Mouse (Mus musculus) right cerebral cortex, adult 2 months (tissue): ENCODE results near the gene Arid5b.

ENCODE experiments used
- DNase-seq, 2 experiments: peaks; one replicate each; pipeline ENCODE4 v3.0.0; 2021 to 2022; ENCODE audit warnings: low spot score in 2 of 2

Arid5b gene

DNA sequence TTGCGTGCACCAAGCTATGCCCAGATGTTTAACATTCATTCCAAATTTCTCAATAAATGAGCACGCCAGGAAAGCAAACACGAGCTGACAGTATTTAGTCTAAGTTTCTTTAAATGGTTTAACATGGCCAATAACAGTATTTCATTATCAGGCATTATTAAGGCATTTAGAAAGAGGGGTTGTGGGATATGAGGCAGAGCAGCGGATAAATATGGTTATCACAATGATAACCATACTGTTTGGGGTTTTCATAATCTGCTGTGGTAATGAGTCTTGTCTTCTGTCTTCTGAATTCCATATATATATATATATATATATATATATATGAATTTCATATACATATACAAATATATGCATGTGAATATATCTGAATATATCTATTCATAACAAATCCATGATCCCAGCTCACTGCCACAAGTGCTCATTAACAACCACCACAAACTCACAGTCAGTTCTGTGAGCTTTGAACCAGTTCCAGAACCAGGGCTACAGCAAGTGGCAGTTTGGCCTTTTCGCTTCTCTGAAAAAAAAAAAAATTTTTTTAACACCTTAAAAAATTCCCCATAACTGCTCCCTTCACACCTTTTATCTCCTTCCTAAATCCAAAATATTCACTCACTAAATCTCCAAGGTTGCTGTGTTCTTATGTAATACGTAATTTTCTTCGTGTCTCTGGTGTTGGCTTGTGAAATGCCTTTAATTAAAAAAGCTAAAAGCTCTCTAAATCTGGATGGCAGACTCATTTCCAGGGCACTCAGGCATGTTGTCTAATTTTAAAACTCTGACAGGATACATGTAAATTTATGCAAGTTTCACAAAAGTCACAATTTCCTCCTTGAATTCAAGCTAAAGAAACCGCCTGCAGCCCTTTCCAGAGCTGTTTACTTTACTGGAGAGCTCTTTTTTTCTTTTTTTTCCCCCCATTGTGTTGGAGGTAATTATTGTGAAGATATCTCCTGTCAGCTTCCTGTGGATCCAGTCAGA is 113.5 kb downstream of the Arid5b start:
- DNase-seq = no peak

DNA sequence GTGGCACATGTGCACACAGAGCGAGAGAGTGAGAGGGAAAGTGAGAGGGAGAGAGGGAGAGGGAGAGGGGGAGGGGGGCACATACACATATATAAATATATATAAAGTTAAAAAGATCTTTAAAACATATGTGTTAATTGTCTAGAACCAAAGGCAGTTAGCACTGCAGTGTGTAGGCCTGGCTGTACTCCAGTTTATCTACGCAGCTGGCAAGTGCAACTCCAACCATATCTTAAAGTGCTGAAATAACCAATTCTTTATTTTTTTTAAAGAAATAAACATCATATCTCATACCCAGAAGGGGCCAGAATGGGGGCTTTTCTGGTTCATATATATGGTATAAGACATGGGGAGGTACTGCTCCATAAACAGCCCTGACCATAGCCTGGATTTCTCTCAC is 114.4 kb downstream of the Arid5b start:
- no peak for DNase-seq

DNA sequence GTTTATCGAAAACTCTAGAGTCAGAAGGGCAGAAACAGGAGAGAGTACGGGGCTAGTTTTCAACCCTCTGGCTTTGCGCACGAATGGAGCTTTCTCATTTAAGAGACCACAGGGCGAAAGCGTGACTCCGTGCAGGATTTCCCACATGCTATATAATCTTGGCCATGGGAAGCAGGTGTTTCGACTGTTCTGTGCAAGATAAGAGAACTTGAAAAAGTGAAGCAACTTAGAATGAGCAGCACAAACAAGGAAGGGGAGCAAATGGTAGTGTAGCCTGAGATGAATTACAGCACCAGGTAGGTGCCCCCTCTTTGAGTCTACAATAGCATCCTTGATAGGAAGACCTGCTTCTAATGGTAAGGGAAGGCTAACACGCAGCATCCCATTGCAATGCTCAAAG is 118.8 kb downstream of the Arid5b start:
- no peak for DNase-seq

DNA sequence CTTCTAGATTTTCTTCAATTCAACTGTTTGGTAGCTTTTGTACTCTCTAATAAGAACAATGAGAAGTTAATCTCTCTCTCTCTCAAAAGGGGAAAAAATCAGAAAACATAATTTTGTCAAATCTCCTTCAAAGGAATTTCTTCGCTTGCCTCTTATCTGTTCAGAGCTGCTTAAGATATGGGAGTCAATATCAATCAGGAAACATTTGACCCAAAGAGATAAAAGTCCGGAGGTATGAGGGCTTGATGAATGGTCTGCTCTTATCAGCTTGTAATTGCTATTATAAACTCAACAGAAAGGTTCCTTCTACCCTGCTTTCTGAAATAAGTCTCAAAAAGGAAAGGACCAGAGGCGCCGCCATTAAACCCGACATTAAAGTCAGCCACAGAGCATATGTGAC is 120.0 kb downstream of the Arid5b start:
- DNase-seq = no peak

DNA sequence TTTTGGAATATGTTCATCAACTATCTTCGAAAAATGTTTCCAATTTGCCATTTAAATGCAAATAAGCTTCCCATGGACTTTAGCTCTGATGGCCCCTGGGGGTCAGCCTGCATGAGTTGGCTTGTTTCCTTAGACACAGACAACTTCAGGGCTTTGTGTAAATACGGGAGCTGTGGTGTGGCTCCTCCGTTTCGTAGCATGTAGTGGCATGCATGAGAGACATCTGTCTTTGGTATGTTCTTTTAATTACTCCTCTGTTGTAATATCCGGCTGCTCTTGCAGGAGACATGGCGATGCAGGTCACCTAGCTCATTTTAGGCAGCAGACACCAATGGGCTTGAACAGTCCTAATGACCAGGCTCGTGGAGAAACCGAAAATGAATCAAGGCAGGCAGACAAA is 121.0 kb downstream of the Arid5b start:
- no peak for DNase-seq

DNA sequence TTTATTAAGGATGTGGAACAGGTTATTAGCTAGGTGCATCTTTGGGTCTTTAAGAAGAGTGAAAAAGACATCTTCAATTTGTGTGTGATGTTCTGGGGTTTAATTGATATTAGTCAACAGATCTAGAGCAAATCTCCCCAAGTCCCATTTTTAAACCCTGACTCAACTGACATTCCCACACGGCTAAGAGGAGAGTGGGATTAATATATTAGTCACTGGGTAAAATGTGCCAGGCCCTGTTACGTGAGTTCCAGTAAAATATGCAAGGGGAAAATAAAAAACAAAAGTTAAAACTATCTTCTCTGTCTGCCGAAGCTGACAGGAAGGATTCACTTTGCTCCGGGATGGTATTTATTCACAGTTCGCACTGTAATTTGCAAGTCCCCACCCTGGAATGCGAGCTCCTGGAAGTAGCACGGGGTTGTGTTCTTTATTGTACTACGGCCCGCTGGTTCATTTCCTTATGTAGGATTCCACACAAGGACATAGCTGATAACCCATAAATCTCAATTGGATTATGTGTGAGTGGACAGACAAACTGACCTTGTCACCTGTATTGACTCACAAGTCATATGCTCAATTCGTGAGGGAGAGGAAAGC is 121.8 kb downstream of the Arid5b start:
- DNase-seq = no peak

DNA sequence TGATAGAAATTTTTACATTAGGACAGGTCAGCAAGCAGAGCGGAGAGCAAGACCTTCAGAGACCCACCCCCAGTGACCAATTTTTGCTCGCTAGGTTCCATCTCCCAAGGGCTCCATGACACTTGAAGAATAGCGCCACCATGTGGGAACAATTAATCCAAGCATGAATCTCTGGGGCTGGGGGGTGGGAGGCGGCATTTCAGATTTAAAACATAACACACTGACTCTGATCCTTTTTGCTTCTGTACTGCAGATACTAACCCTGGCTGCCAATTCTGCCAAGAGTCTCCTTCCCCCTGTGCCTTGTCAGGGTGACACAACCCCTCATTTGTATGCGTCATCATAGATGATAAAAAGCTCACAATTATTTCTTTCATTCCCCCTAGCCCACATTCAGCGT is 122.4 kb downstream of the Arid5b start:
- no peak for DNase-seq

DNA sequence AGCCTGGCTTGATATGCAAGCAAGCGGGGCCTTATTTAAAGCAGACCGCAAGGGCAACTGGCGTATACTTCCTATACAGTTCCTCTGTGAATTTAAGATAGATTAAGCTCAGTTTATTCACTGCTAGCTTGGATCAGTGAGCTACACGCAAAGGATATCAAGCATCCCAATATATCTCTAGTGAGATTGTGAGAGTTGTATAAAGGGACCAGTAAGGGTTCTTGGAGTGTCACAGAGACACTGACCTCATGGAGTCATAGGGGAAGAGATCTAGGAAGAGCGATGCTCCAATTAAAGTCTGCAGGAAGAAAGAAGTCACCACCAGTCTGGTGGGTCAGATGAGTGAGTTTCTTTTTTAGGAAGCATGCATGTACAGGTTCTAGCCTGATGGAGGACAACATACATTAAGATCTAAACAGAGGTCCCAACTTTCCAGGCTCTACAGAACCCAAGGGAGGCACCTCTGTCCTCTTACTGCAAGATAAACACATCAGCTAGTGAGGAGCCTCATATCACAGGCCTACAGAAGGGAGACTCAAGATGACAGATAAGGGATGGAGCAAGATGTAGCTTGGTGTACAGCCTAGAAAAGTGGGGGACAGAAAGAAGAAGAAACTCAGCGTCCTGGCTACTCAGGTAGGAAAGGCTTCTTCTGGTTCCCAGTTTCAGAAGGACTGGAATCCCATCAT is 123.0 kb downstream of the Arid5b start:
- no peak for DNase-seq

DNA sequence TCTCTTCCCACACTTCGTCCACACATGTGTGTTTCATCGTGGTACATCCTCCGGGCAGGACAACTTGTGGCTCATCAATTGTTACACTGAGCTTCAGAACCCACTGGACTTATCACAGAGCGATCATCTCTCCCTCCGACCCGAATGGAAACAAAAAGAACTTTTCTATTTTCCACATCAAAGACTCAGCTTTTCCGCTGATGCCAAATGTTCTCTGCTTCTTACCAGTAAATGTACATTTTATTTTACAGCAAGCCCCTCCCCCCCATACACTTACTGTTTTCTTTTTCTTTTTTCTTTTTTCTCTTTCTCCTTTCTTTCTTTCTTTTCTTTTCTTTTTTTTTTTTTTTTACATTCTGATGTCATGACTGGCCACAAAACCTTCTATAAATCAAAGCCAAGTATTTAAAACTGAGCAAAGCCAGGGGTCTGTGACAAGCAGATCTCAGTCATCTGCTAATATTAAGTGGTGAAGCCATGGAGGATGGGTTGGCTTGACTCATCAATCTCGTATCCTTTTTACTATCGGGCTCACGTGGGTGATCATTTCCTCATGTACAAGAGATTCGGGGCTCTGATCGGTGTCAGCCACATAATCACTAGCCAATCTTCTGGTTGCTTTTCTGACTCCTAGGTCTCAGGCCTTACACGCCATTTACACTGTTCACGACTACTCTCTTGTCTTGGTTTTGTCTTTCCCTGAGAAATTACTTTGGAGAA is 124.3 kb downstream of the Arid5b start:
- no peak for DNase-seq

DNA sequence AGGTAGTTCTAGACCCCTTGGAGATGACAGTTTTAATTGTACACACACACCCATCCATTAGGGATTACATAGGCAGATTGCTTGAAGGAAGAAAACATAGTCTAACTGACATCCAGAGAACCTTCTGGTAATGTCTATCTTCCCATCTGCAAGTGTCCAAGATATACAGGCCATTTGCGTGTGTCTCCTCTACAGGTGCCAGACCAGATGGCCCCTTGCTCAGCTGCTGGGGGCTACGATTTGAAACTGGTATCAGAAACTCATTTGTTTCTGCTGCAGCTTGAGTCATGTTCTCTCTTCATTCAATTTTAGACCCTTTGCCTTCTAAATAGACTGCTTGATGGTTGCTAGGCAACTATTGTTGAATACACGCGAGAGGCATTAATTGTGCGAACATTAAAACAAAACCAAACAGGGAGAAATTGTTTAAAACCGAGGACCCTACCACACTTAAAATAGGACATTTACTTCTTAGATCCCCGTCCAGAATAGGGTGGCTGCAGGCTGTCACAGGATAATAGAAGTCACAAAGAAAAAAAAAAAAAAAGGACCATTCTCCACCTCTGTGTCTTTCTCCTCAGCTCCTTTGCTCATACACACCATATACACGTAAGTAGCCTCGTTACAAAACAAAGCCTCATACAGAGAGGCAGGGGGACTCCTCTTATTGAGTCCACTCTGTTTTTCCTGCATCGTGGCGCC is 125.0 kb downstream of the Arid5b start:
- DNase-seq = no peak

DNA sequence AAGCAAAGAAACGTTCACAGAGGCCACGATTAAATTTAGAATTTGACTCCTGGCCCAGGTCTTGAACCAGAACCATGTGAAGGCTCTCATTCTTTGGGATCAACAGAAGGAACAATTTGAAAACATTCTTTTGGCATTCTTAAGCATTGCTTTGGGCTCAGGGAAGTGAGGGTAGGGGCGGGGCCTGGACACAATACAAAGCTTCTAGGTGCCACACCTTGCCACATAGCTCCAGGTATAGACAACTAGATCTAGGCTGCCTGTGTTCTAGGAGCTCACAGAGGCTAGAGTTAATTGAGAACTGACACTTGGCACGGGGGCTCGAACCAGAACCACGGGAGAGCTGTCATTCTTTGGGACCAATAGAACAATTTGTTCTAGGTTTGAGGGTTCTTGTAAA is 130.0 kb downstream of the Arid5b start:
- no peak for DNase-seq

DNA sequence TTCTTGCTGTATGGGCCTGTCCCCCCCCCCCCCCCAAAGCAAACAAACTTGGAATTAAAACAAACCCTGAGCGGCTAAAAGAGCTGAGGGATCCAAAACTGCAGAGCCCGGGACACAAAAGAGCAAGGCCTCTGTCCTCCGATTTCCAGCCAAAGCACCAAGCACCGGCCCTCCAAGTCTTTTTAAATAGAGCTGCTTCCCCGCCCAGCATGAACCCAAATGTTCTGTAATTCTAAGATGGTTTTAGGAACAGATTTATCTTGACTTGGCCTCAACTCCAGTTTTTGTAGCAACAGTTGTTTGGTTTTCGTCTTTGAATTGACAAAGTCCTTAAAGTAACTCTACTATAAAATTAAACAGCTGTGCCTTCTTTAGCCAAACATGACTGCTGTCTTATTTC is 130.8 kb downstream of the Arid5b start:
- DNase-seq = no peak

DNA sequence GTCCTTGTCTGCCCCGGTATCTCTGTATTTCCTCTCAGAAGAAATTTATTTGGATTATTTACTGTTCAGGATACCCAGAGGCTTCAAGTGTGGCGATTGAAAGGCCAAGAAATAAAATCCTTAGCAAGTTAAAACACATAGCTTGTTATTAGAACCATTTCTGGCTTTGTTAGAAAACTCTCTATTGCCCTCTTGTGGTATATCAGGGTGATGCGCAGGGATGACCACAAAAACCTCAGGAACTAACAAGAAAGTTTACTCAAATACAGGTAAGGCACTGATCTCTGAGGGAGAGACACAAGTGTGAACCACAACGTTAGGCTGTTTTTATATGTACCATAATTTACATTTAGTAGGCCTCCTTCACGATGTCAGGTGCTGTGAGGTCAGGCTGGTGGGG is 131.7 kb downstream of the Arid5b start:
- DNase-seq = peak; percentile 71 to 73

DNA sequence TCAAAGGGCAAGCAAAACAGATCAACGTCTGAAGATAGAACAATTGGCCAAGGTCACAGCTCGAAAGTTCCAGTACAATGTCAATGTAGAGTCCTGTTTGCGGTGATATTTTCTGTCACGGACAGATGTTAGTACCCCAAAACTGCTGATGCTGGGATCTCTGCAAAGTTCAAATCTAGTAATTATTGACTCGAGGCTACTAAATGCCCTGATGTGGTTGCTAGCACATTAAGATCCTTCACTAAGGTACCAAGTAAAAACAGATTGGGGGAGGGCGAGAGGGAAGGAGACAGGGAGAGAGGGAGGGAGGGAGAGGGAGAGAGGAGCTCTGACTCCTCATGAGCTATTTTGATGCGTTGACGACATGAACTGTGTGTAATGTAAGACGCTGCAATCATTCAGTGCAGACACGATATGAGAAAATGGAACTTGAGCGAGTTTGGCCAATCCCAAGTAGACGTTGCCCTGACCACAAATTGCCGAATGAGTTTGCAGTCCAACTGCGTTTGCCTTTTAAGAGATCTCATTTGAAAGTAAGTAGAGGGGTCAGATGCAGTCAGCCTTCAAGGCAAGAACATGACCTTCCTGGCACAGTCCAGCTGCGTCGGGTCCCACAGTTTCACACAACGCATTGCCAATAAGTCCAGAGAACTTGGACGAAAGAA is 133.1 kb downstream of the Arid5b start:
- DNase-seq = no peak

DNA sequence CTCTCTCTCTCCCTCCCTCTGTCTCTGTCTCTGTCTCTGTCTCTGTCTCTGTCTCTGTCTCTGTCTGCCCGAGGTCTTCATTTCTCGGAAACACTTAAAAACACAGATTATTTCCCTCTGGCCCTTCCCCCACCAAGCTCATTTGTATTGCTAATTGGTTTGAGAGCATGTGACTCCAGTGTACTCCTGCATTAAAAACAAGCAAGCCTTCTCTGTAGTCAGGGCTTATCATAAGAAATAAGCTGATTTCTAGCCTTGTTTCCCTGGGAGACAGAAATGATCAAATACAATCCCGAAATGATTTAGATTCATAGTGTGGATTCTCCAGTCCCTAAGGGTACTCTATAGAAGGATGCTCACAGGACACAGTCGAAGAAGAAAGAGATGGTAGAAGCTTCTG is 136.0 kb downstream of the Arid5b start:
- DNase-seq = no peak

DNA sequence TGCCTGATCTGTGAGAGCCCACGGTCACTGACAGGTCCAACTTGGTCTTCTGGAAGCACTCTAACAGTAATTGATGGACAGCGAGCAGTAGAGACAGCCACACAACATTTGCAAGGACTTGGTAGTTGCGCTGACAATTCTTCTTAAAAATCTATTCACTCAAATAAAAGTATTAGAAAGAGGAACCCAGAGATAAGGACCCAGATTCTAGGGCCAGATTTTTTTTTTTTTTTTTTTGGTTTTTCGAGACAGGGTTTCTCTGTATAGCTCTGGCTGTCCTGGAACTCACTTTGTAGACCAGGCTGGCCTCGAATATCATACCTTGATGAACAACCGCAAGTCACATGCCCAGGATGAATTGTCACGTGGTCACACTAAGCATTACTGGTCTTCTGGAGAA is 137.0 kb downstream of the Arid5b start:
- no peak for DNase-seq

DNA sequence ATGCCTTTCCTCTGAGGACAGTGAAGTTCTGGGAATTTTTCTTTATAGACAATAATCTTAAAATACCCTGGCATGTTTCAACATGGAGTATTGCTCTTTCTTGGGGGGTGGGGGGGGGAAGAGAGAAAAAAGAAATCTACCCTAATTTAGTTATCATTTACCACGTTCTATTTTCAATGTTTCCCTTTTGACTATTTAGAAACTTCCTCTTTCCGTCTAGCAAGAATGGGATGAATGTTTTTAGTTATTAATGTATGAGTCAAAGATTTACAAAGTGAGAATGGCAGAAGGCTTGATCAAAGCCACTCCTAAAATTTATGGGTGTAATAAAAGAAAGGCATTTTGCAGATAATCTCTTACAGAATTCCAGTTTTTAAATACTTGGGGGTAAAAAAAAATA is 137.7 kb downstream of the Arid5b start:
- DNase-seq = no peak

DNA sequence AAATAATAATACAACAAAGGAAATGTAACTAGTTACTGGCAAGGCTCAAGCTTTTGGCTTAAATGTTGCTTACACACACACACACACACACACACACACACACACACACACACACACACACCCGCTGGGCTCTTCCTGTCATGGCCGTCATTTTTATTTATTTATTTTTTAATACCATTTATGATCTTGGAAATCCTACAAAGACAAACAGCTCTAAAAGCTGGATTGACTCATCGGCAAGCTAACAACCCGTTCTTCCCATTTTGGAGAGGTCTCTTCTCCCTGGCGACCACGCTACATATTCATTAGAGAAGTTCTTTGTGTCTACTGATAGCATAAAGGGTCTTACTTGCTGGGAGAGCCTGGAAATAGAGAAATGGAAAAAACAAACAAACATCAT is 138.2 kb downstream of the Arid5b start:
- DNase-seq = no peak

DNA sequence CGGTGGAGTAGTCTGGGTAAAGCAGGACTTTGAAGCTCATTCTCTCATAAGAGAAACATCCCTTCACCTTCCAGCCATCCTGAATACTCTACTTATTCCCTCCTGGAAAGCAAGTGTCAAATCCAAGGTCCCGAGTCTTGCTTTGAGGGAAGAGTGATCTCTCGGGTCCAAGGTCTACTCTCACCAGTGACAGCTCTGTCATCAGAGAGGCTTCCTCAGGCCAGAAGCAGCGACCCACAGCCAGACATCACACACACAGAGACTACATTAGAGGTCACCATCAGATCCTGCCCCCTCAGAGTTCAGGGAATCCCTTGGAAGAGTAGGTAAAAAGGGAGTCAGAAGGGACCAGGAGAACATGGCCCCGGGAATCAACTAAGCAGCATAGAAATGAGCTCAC is 140.4 kb downstream of the Arid5b start:
- no peak for DNase-seq

DNA sequence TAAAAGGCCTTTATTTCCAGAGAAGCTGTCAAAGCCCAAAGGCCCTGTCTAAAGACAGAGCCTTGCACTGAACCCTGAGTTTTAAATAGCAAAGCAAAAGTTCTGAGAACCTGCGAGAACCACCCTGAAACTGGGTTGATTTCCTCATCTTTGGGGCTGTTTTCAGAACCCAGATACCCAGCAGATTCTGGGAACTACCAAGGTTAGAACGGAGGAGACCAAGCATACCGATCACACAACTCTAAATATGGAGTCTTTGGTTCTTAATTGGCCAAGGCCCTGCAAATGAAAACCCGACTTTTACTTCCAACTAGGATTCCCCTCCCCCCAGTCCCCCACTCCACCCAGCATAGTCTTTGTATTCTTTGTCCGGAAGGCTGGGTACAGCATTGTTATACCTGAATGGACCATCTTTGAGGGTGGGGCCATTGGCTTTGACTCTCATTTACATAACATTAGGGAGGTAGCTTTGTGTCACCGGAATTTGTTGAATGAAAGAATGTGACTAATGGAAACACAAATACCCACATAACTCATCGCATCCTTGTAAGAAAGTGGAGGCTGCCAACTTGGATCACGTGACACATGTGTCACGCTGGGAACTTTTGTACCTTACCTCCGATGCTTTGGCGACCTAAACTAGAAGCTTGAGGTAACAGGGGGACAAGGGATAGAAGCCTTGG is 141.2 kb downstream of the Arid5b start:
- no peak for DNase-seq
